Mouse (Mus musculus) cerebellum, adult 9-10 months (tissue): ENCODE measurements around the gene Prkaca.
A peak's percentile ranks its signal among the peaks of the same experiment; 100 is the strongest.

Experiments used
- DNase-seq: peaks from one replicate; pipeline ENCODE4 v3.0.0; 2022

Prkaca gene

DNA sequence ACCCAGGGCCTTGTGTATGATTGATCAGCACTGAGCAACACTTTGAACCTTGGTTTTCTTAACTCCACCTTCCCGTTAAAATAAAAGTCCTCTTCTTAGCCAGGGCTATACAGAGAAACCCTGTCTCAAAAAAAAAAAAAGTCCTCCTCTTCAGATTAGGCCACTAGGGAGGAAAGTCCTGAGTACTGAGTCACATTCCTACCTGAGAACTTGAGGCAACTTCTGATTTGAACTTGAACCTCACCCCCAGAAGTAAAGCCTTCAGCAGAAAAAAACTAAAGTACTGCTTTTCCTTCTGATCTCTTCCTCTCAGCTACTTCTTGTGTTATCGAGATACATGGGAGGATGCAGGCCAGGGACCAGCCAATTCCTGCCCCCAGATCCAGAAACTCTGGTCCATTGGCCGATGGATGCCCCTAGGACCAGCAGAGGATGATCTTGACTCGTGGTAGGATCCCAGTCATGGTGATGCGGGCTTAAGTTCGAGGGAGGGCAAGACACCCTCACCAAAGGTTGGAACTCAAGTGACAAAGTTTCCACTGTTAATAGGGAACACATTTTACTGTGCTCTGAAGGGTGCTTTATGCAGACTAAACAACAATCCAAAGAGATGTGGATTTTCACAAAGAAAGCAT, 30.9 kb downstream of the Prkaca start:
- no peak for DNase-seq

- DNase-seq = peak; percentile 95
These were observed 31.9 kb downstream of the Prkaca start for GRCm38 (mm10) chr8:84004533-84005201.

GRCm38 (mm10) chr8:84005502-84005901, 32.7 kb downstream of the Prkaca start:
- DNase-seq = peak; percentile 52

- no peak for DNase-seq
These were observed 35.6 kb downstream of the Prkaca start for GRCm38 (mm10) chr8:84008362-84008761.

DNA sequence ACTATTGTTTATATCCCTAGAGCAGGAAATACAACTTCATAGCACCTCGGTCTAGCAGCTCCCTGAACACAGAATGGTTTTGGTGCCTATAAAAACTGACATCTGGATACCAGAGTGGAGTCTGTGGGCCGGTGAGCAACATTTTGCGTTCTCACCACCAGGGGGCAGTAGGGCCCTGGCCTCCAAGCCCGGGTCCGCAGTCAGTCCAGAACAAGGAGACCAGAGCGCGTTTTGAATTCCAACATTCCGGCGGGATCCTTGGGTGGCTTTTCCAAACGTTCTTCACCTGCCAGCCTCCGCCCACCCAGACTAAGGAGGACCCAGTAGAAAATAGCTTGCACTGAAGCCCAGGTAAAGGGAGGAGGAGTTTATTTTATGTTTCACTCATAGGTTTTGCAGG, 37.1 kb downstream of the Prkaca start:
- DNase-seq = peak; percentile 86

DNA sequence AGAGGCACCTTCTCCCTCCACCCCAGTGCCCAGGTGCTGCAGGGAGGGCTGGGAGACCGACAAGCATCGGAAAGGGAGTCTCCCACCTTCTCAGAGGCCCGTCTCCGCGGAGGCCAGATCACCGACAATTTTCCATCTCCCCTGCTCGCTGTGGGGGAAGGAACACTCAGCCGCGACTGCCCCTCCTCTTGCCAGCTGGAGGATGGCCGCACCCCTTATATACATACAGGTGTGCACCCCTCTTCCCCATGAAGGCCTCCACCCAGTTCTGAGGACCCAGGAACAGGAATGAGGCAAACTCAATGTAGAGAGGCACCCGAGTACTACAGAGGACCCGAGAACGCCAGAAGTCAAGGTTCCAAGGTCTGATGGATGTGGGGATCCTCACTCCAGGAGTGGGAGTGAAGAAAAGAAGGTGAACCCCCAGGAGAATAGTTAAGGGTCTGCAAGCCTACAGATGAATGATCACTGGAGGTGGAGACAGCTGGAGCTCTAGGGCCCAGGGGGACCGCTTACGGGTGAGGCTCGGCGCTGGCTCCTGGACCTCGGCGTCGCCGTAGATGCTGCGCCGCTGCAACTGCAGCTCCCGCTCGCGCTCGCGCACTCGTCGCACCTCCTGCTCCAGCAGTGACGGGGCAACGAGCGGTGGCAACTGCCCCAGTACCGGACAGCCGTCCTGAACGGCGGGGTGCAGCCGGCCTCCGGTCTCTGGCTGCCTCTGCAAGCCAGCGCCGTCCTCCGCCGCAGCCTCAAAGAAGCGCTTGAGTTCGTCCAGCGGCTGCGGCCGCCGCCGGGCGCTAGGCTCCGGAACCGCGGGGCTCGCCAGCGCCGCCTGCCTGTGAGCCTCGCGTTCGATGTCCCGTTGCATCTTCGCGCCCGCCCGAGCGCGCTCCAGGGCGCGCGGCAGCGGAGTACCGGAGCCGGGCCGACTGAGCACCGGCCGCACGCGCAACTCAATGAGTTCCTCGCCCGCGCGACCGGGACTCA, 38.1 kb downstream of the Prkaca start:
- peak; percentile 51 for DNase-seq

DNA sequence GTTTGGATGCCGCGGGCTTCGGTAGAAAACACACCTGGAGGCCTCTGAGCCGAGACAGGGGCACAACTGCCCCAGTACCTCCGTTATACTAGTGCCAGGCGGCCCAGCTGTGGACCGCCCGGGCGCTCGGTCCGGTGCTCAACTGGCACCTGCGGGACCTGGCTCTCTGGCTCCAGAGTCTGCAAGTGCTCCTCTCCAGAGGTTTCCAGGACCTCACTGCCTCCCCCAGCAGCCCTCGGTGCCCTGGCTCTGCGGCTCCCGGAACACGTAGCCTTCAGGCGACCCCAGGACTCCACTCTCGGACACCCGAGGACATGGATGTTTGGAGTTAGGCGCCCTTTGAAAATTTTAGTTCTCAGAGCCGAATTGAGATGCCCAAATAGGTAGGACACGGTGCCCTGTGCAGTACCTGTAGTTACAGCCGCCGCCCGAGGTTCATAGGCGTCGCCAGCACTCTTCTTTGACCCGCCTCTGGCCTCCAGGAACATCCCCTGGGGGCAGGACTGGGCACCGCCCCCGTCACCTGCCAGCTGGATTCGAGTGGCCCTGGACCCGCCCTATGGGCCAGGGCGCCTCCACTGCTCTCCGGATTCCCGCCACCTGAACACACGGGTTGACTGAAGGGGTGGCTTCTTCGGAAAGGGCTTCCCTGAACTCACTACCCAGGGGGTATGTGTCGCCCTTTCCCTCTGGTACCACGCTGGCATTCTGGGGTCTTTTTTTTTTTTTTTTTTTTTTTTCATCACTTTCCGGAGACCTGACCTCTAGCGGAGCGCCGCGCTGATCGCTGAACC, 39.1 kb downstream of the Prkaca start, which contains the start of gene 2210011C24Rik:
2210011C24Rik (minus strand) TSS at position 467 of the 794 bp plus-strand sequence.
- DNase-seq = peak; percentile 11

GRCm38 (mm10) chr8:84012499-84013165, 39.8 kb downstream of the Prkaca start:
- no peak for DNase-seq

- no peak for DNase-seq
These were observed 43.0 kb downstream of the Prkaca start for GRCm38 (mm10) chr8:84015833-84016232.

DNA sequence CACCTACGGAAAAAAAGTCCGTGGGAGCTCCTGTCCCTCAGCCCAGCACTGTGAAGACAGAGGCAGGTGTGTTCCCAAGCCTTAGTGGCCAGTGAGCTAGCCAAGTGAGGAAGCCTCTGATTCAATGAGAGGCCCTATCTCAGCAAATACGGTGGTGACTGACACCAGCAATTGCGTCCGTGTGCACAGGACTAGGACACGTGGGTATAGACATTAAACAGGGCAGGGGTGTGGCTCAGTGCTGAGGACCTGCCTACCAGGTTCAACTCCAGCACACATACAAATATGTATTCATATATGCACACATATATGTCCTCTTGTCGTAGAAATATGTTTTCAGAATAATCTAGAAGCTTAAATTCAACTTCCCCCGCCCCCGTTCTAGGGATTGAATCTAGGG, 46.9 kb downstream of the Prkaca start:
- DNase-seq = no peak

DNA sequence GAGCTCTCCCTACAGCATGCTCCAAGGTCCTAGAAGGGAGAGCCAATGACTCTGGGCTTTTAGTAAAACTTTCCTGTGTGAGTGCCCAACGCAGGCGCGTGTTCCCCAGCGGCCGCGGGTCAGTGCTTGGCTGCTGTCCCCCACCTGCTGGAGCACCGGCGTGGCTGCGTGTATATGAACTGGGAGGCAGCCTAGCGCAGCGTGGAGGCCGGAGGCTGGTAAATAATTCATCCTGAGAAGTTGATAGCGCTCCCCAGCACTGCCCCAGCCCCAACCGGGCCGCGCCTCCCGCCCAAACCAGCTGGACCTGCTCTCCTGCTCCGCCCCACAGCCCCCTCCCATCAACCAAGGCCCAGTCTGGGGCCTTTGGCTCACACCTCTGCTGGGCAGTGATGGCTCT, 48.3 kb downstream of the Prkaca start, which contains the start of gene Palm3:
Palm3 (plus strand) TSS at position 376 of the 400 bp plus-strand sequence.
- no peak for DNase-seq

- DNase-seq = no peak
These were observed 48.8 kb downstream of the Prkaca start for GRCm38 (mm10) chr8:84021569-84021968.

DNA sequence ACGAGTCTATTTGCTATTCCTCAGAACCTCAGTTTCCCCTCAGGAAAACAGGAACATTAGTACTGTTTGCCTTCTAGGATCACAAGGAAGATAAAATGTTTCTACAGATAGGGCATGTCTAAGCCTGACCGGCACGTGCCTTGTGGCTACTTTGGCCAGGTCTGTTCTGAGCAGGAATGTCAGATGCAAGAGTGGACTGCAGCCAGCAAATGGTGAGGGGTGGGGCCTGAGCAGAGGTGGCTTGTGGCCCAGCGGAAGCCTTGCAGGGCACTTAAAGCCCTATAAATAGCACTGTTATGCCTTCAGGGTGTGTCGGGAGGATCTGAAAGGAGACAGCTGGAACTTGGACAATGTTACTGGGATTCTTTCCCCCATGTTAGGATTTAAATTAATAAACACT, 50.3 kb downstream of the Prkaca start:
- no peak for DNase-seq

DNA sequence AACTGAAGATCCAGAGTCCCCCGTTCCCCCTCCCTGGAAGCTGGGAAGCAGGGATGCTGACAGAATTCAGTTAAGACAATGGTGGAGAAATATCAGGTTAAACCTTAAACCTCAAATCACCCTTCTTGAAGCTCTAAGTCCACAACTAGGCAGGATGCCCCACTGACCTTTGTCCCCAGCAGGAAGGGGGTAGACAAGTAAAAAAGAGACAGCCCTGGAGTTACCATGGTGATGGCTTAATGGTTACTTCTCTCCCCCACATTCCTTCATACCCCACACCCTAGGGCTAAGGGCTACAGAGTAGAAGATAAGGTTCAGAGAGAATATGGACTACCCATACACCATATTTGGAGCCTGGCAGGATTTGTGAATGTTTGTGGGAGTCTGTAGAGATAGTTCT, 50.8 kb downstream of the Prkaca start:
- no peak for DNase-seq

DNA sequence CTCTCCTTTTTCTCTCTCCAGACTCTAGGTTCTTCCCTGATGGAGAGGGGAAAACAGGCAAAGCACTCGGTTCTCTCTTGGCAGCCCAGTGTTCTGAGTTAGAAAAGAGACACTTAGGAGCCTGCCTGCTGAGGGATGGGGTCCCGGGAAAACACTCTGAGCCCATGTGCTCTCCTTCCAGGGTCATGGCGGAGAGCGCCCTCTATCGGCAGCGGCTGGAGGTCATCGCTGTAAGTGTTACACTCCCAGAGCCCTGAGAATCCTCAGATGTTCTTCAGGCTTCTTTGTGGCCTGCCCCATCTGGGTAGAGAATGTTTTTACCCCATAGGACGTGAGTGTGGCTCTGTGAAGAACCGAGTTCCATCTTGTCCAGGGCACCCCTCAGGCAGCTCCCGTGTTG, 51.4 kb downstream of the Prkaca start:
- DNase-seq = peak; percentile 27

DNA sequence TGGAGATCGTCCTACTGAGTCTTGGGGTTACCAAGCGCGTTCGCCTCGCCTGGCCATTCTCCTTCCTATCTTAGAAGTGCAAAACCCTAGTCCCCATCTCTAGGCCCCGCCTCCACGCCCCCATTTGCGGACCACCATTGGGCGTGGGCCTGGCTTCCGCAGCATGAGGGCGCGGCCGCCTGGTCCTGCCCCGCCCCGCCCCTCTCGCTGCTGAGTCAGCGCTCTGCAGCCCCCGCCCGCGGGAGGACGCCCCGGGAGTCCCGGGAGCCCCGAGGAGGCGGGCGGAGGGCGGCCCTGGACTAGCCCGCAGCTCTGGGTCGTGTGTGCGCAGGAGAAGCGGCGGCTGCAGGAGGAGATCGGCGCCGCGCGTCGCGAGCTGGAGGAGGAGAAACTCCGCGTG, 53.1 kb downstream of the Prkaca start:
- DNase-seq = no peak

GRCm38 (mm10) chr8:84027449-84027848, 54.7 kb downstream of the Prkaca start:
- DNase-seq = no peak

GRCm38 (mm10) chr8:84029272-84029671, 56.5 kb downstream of the Prkaca start:
- DNase-seq = no peak

GRCm38 (mm10) chr8:84032777-84033176, 60.0 kb downstream of the Prkaca start:
- DNase-seq = no peak

DNA sequence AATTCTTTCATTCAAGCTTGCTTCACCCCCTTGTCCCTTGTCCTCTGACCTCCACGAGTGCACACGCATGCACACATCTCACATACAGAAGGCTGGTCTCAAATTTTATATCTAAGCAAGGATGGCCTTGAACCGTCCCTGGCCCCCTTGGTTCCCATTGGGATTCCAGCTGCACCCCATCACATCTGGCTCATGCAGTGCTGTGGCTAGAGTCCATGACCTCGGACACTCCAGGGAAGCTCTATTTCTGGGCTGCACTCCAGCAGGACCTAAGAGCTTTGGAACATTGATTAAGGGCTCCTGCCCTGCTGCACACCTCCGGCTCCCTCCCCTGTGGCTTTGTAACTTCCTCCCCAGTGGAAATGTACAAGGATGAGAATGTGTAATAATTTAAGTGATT, 65.2 kb downstream of the Prkaca start:
- no peak for DNase-seq

- DNase-seq = peak; percentile 79
These were observed 66.3 kb downstream of the Prkaca start for GRCm38 (mm10) chr8:84039050-84039449.
